ENCODE assay signal across 33 mouse cellular contexts in the genomic region with DNA sequence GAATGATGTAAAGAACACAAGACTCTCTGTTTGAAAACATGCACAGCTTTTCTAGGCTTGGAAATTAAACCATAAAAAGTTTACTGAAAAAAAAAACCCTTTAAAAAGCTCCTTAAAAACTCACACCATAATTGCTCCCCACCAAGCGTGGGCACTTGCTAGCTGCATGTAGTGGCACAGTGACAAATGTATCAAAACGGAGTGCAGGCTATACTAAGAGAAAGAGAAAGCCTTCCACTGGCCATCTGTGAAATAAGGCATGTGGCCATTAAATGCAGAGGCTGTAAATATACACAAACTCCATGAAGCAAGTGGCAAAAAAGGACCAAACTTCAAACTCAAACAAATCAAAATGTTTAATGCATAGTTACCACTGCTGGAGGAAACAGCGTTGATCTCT.
DNase-seq lines count a peak whose midpoint lies in the region; ATAC-seq lines count a peak whose summit lies in the region.
"Had no signal": no experiment of that assay in that cellular context is flagged by ENCODE, and none has a peak within 500 bp of the region (broad histone marks: within the 10 kb centered on the region; RNA-seq: fewer than 3 reads in every experiment).

No protein-coding gene starts in this region.

- H3K27ac ChIP-seq in limb, embryonic 12.5 days: peak overlapping the region; percentile 47
- H3K27ac ChIP-seq in limb, embryonic 10.5 days: no peak overlapping the region
- H3K27ac ChIP-seq in hindbrain, embryonic 16.5 days (ENCODE audit: low read depth, low read length): no peak overlapping the region
- H3K27ac ChIP-seq in forebrain, embryonic 12.5 days: no peak overlapping the region
- H3K27ac ChIP-seq: heart, embryonic 13.5 days; hindbrain, embryonic 14.5 days; liver, embryonic 14.5 days; macrophage; midbrain, embryonic 13.5 days had no signal

- H3K4me3 ChIP-seq in limb, embryonic 12.5 days (replicated peaks): no peak overlapping the region
- H3K4me3 ChIP-seq in limb, embryonic 10.5 days: no peak overlapping the region
- H3K4me3 ChIP-seq in hindbrain, embryonic 16.5 days (ENCODE audit: low read length): no peak overlapping the region
- no peak overlapping the region for H3K4me3 ChIP-seq in forebrain, embryonic 12.5 days (replicated peaks)
- H3K4me3 ChIP-seq: heart, embryonic 13.5 days; midbrain, embryonic 13.5 days had no signal

- H3K36me3 ChIP-seq in limb, embryonic 12.5 days: no peaks in the 10 kb centered on the region
- peaks cover 3% of the 10 kb centered on the region; the same call in 1 of the 2 replicates for H3K36me3 ChIP-seq in limb, embryonic 10.5 days
- no peaks in the 10 kb centered on the region for H3K36me3 ChIP-seq in hindbrain, embryonic 16.5 days (ENCODE audit: control insufficient read depth, insufficient read depth, low read length)
- 0 out of 2 replicates have a peak, but pooled peaks cover 3% of the 10 kb centered on the region for H3K36me3 ChIP-seq in forebrain, embryonic 12.5 days (replicated peaks)
- H3K36me3 ChIP-seq: heart, embryonic 13.5 days; midbrain, embryonic 13.5 days had no signal

- peaks cover 49% of the 10 kb centered on the region for H3K27me3 ChIP-seq in limb, embryonic 12.5 days
- peaks cover 46% of the 10 kb centered on the region; the same call in 1 of the 2 replicates for H3K27me3 ChIP-seq in limb, embryonic 10.5 days (ENCODE audit: low read depth, poor library complexity, severe bottlenecking)
- H3K27me3 ChIP-seq in hindbrain, embryonic 16.5 days (replicated peaks; ENCODE audit: control insufficient read depth, insufficient read depth, low read length): no peaks in the 10 kb centered on the region
- no peaks in the 10 kb centered on the region for H3K27me3 ChIP-seq in forebrain, embryonic 12.5 days
- H3K27me3 ChIP-seq: CH12.LX; midbrain, embryonic 13.5 days had no signal

- no peak for DNase-seq in limb, embryonic 10.5 days (ENCODE audit: low spot score)
- peak; percentile 62 to 70 for DNase-seq in frontal cortex, adult 2 months (ENCODE audit: extremely low spot score in 1 of 2, low spot score in 1 of 2)
- peak; percentile 25 to 53 for DNase-seq in left cerebral cortex, adult 18-20 months (ENCODE audit: low spot score in 2 of 2)
- peak; percentile 60 to 81 for DNase-seq in right cerebral cortex, postnatal 10 days (ENCODE audit: low spot score in 2 of 2)
- no peak for DNase-seq in thymus, postnatal 25 days
- DNase-seq: adrenal gland, adult 2 months; adrenal gland, postnatal 36 days; B cell, adult 2 months; cerebellum, adult 9-10 months; cerebellum, postnatal 36 days; gastrocnemius, postnatal 14 days; heart, postnatal 10 days; kidney, adult 11 months; kidney, postnatal 14 days; liver; lung, adult 2 months; lung, postnatal 10 days; retina, postnatal 1 day; spleen, adult 18-20 months; thymus, adult 2 months; thymus, postnatal 4 days had no signal

- 44% methylated on average over 3 of the region's 3 CpGs for WGBS in limb, embryonic 12.5 days
- WGBS in limb, embryonic 10.5 days: 79% methylated on average over 3 of the region's 3 CpGs
- 68% methylated on average over 3 of the region's 3 CpGs for WGBS in hindbrain, embryonic 16.5 days
- 93% methylated on average over 3 of the region's 3 CpGs for WGBS in forebrain, embryonic 12.5 days

- peaks cover 16% of the 10 kb centered on the region for H3K4me1 ChIP-seq in limb, embryonic 12.5 days (replicated peaks)
- peaks cover 10% of the 10 kb centered on the region for H3K4me1 ChIP-seq in limb, embryonic 10.5 days
- peaks cover 4% of the 10 kb centered on the region for H3K4me1 ChIP-seq in hindbrain, embryonic 16.5 days (ENCODE audit: control insufficient read depth, insufficient read depth, low read depth, low read length)
- peaks cover 7% of the 10 kb centered on the region; the same call in 1 of the 2 replicates for H3K4me1 ChIP-seq in forebrain, embryonic 12.5 days

- ATAC-seq in limb, embryonic 12.5 days (ENCODE audit: insufficient number of reproducible peaks, insufficient read depth, low FRiP score, low TSS enrichment, low read depth): no peak; the same call in 1 of the 2 replicates
- ATAC-seq in hindbrain, embryonic 16.5 days: no peak
- no peak for ATAC-seq in forebrain, embryonic 12.5 days (ENCODE audit: low FRiP score)
- ATAC-seq: activated CD4-positive, CD25-positive, alpha-beta regulatory T cell, adult 4 months; forebrain, embryonic 14.5 days; inflammation-experienced regulatory T-cells, adult 6 months; midbrain, embryonic 13.5 days had no signal

- no peak overlapping the region for H3K9ac ChIP-seq in limb, embryonic 12.5 days (replicated peaks)
- no peak overlapping the region for H3K9ac ChIP-seq in hindbrain, embryonic 16.5 days (ENCODE audit: low read depth, low read length)
- no peak overlapping the region for H3K9ac ChIP-seq in forebrain, embryonic 12.5 days
- H3K9ac ChIP-seq: heart, embryonic 13.5 days; hindbrain, embryonic 14.5 days; liver, embryonic 14.5 days; midbrain, embryonic 13.5 days had no signal

- no peak overlapping the region for H3K4me2 ChIP-seq in limb, embryonic 12.5 days
- no peak overlapping the region for H3K4me2 ChIP-seq in hindbrain, embryonic 16.5 days (ENCODE audit: low read length)
- H3K4me2 ChIP-seq in forebrain, embryonic 12.5 days: no peak overlapping the region
- H3K4me2 ChIP-seq: heart, embryonic 13.5 days; hindbrain, embryonic 14.5 days; midbrain, embryonic 13.5 days had no signal

- no peaks in the 10 kb centered on the region for H3K9me3 ChIP-seq in limb, embryonic 12.5 days
- no peaks in the 10 kb centered on the region for H3K9me3 ChIP-seq in limb, embryonic 10.5 days (replicated peaks)
- H3K9me3 ChIP-seq in hindbrain, embryonic 16.5 days (ENCODE audit: control insufficient read depth, low read length): no peaks in the 10 kb centered on the region
- H3K9me3 ChIP-seq in forebrain, embryonic 12.5 days: no peaks in the 10 kb centered on the region
- H3K9me3 ChIP-seq: heart, embryonic 13.5 days; midbrain, embryonic 13.5 days had no signal

Comparison
In these comparisons a context has a peak if more than half of its experiments do, and no peak if none do; other contexts are left out.
1. DNase-seq: peak in frontal cortex, adult 2 months (2 of 2), left cerebral cortex, adult 18-20 months (2 of 2) and right cerebral cortex, postnatal 10 days (2 of 2); none in limb, embryonic 10.5 days (single experiment) and thymus, postnatal 25 days (single experiment).